Mouse (Mus musculus) ES-E14 (cell line): ENCODE results near the gene Eif4e2. TPM values are rescaled to one million over a fixed set of nuclear protein-coding genes. Genes with fewer than 3 reads are reported as not detected.

Experiments
- DNase-seq: peaks from one replicate; pipeline ENCODE4 v3.0.0-alpha.2; 2013; ENCODE audit warnings: low read depth, low spot score
- H3K27ac ChIP-seq: 2 replicates; pipeline ENCODE4 v1.5.1; 2012; ENCODE audit warnings: low read depth, mild to moderate bottlenecking, low read length, moderate library complexity, mixed read lengths; ENCODE audit not compliant: poor library complexity, insufficient read depth, severe bottlenecking
- H3K36me3 ChIP-seq: 2 replicates; pipeline ENCODE4 v1.6.1; 2012; ENCODE audit warnings: mild to moderate bottlenecking, low read length, moderate library complexity, mixed read lengths; ENCODE audit not compliant: control insufficient read depth, poor library complexity, insufficient read depth, severe bottlenecking
- H3K4me1 ChIP-seq, 2 experiments: fragments of 150-350 bp in 1 of 2; sonication (generic) in 1 of 2; 2 replicates each; pipeline ENCODE4 v1.6.1; 2012; ENCODE audit warnings: low read length in 2 of 2, mild to moderate bottlenecking in 1 of 2, mixed read lengths in 1 of 2; ENCODE audit not compliant: control insufficient read depth in 2 of 2, insufficient read depth in 2 of 2, poor library complexity in 1 of 2
- H3K4me3 ChIP-seq, 2 experiments: fragments of 150-350 bp in 1 of 2; sonication (generic) in 1 of 2; 2 replicates each; pipeline ENCODE4 v1.5.1; 2012; ENCODE audit warnings: low read length in 2 of 2, low read depth in 1 of 2, mild to moderate bottlenecking in 1 of 2, mixed read lengths in 1 of 2; ENCODE audit not compliant: insufficient read depth in 1 of 2, poor library complexity in 1 of 2, severe bottlenecking in 1 of 2
- H3K9ac ChIP-seq: 2 replicates; pipeline ENCODE4 v1.6.1; 2012; ENCODE audit warnings: low read depth, mild to moderate bottlenecking, low read length, mixed read lengths; ENCODE audit not compliant: poor library complexity, insufficient read depth, severe bottlenecking
- H3K9me3 ChIP-seq: fragments of 150-350 bp; sonication (generic); 2 replicates; pipeline ENCODE4 v1.6.1; 2012; ENCODE audit warnings: low read depth, mild to moderate bottlenecking, low read length; ENCODE audit not compliant: control insufficient read depth, insufficient read depth
- CHD2 ChIP-seq: IDR thresholded peaks from 2 replicates; pipeline ENCODE4 v1.6.1; 2014; ENCODE audit warnings: mild to moderate bottlenecking, low read depth, low read length, inconsistent platforms
- HCFC1 ChIP-seq: IDR thresholded peaks from 2 replicates; pipeline ENCODE4 v1.6.1; 2012; ENCODE audit warnings: low read length, inconsistent platforms, borderline replicate concordance; ENCODE audit not compliant: insufficient read depth
- MAFK ChIP-seq: IDR thresholded peaks from 2 replicates; pipeline ENCODE4 v1.6.1; 2014; ENCODE audit warnings: mild to moderate bottlenecking, low read depth, low read length, inconsistent platforms; ENCODE audit not compliant: insufficient read depth
- ZC3H11A ChIP-seq: IDR thresholded peaks from 2 replicates; pipeline ENCODE4 v1.6.1; 2012; ENCODE audit warnings: low read depth, mild to moderate bottlenecking, inconsistent platforms, low read length, borderline replicate concordance
- ZNF384 ChIP-seq: IDR thresholded peaks from 2 replicates; pipeline ENCODE4 v1.6.1; 2012; ENCODE audit warnings: low read depth, low read length, inconsistent platforms
- in situ Hi-C, 2 experiments: fragments of 600-800 bp; cut with MboI; formaldehyde crosslinking; loops; one replicate each; pipeline ENCODE4 v1.15.1; 2025; ENCODE audit warnings: low sequenced_read_pairs in 2 of 2, inconsistent platforms in 1 of 2; ENCODE audit not compliant: unreplicated experiment in 2 of 2
- total RNA-seq: library from RNA; depleted of rRNA; stranded (reverse); fragments of 300-350 nt; gene quantifications from 2 replicates; pipeline ENCODE4 v1.2.3, GENCODE M21; 2012; rRNA removed

The Eif4e2 gene
- 165 and 221 TPM in 2 replicates for total RNA-seq

GRCm38 (mm10) chr1:87213735-87214704 is at the start of gene Eif4e2:
Gene Eif4e2, plus strand, starts transcription at chr1:87213914.
- H3K4me1 ChIP-seq = peaks cover 7 to 9% of the 10 kb centered on the region in 2 experiments; a peak in 3 of 4 replicates
- peak within 1 kb of the TSS; percentile 99 for H3K27ac ChIP-seq
- peak; percentile 87 for DNase-seq
- H3K4me3 ChIP-seq = peak within 1 kb of the TSS; percentile 91 to 98
- H3K9ac ChIP-seq = peak within 1 kb of the TSS; percentile 99
- in situ Hi-C loops = no loop called here
- TF ChIP-seq CHD2 (no peak), ZNF384 (no peak), HCFC1 (peak; percentile 83)
- H3K36me3 ChIP-seq = peaks cover 3% of the 10 kb centered on the region; the same call in 1 of the 2 replicates
- no peaks in the 10 kb centered on the region for H3K9me3 ChIP-seq

GRCm38 (mm10) chr1:87164164-87164795 is 49.4 kb upstream of the Eif4e2 start:
- H3K4me1 ChIP-seq = no peaks in the 10 kb centered on the region
- no peak for TF ChIP-seq ZC3H11A
- no peak for TF ChIP-seq MAFK
- TF ChIP-seq CHD2 = no peak
- no peaks in the 10 kb centered on the region for H3K9me3 ChIP-seq
- in situ Hi-C loops = no loop called here
- no peak overlapping the region for H3K9ac ChIP-seq
- DNase-seq = no peak
- H3K4me3 ChIP-seq = no peak overlapping the region
- no peaks in the 10 kb centered on the region for H3K36me3 ChIP-seq
- H3K27ac ChIP-seq = no peak overlapping the region

GRCm38 (mm10) chr1:87164796-87165184 is 48.9 kb upstream of the Eif4e2 start:
- TF ChIP-seq CHD2 (no peak), HCFC1 (no peak), ZC3H11A (no peak), ZNF384 (no peak), MAFK (no peak)
- in situ Hi-C loops = no loop called here
- Histone ChIP-seq H3K9ac (no peak overlapping the region), H3K36me3 (no peaks in the 10 kb centered on the region), H3K9me3 (no peaks in the 10 kb centered on the region), H3K4me1 (no peaks in the 10 kb centered on the region), H3K27ac (no peak overlapping the region), H3K4me3 (no peak overlapping the region)
- DNase-seq = no peak

GRCm38 (mm10) chr1:87170458-87170857 is 43.3 kb upstream of the Eif4e2 start:
- TF ChIP-seq ZNF384 (no peak), MAFK (no peak), CHD2 (no peak), ZC3H11A (no peak), HCFC1 (no peak)
- Histone ChIP-seq H3K4me3 (0 out of 4 replicates have a peak overlapping the region, but pooled peaks of 1 of the 2 experiments have one; percentile 0), H3K9me3 (no peaks in the 10 kb centered on the region), H3K27ac (no peak overlapping the region), H3K4me1 (peaks cover 0 to 6% of the 10 kb centered on the region in 2 experiments; a peak in 1 of 4 replicates), H3K36me3 (no peaks in the 10 kb centered on the region), H3K9ac (no peak overlapping the region)
- in situ Hi-C loops = loop anchor here in 1 of 2 experiments (10.0 kb wide), 1 partner anchor 354 kb away; no protein-coding TSS in a partner anchor
- DNase-seq = no peak
